Mouse (Mus musculus): ENCODE measurements around the gene Ppox. TPM values are rescaled to one million over a fixed set of nuclear protein-coding genes. Genes with fewer than 3 reads are reported as not detected.
A peak's percentile ranks its signal among the peaks of the same experiment; 100 is the strongest.
"Not testable (repeated sequence)": the region's sequence is repeated elsewhere in the genome, so short reads cannot be mapped to it uniquely, and the experiment has no call there.

The Ppox gene
- polyA plus RNA-seq, 1 experiment from 2014 or later = 41.4 TPM

DNA sequence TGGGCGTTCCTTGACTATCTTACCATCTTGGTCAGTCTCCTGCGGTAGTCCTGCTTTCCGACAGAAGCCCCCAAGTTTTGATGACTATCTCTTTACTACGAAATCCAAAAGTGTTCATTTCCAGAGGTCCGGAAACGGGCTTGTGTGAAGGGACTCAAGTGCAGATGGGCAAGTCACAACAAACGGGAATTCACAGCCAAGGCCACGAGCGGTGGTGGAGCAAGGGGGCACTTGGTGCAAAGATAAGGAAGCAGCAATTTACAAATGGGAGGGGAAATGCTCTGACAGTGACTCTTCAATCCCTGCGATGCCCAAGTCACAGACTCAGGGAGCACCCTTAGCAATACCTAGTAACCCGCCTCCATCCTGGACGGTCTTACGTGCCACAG, 33.5 kb downstream of the Ppox start:
- peak overlapping the region; percentile 56 for H3K9ac ChIP-seq (ENCODE audit: low read length)
- H3K36me3 ChIP-seq (ENCODE audit: control insufficient read depth, insufficient read depth, low read length) = peaks cover 18% of the 10 kb centered on the region
- peaks cover 33% of the 10 kb centered on the region for H3K4me1 ChIP-seq (ENCODE audit: control insufficient read depth, insufficient read depth, low read length)
- peak overlapping the region; percentile 73 for H3K4me3 ChIP-seq (ENCODE audit: low read depth, low read length)
- ATAC-seq = no peak; the same call in 1 of the 2 replicates
- peak overlapping the region; percentile 71 for H3K4me2 ChIP-seq (ENCODE audit: low read length)
- DNase-seq (ENCODE audit: low spot score) = no peak
- 16% methylated on average over 13 of the region's 13 CpGs for WGBS
- peak overlapping the region; percentile 78 for H3K27ac ChIP-seq (ENCODE audit: low read depth, low read length)
- no peaks in the 10 kb centered on the region for H3K27me3 ChIP-seq (replicated peaks; ENCODE audit: control insufficient read depth, insufficient read depth, low read length)
- no peaks in the 10 kb centered on the region for H3K9me3 ChIP-seq (replicated peaks; ENCODE audit: control insufficient read depth, low read length)

DNA sequence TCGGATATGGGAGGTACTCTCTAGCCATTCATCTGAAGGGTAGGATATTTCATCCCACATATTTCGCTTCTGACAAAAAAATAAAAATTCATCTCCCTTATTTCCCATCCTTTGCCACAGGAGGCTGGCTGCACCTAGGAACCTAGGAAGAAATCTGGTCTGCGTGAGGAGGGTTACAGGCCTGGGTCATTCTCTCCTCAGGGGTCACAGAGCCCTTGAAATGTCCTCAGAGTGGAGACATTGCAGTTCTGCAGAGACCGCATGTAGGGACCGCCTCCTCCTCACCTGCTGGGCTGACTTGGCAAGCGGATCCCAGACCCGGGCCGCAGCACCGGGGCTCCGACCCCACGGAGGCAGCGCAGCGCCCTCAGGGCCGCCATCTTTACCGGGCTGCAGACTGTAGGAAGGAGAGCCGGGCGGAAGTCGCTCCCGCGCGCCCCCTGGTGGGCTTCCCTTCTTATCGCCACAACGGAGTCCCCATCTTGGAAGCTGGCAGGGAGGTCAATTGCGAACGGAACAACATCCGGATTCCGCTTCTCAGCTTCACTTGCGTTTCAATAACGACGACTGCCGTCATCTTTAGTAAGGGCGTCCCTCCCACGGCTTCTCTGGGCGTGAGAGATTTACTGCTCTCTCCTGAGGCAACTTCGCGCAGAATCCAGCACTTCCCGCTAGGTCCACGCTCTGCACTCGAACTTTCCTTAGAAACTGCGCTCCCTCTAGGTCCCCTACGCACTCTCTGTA, 34.1 kb downstream of the Ppox start:
- peak; percentile 100 for DNase-seq (ENCODE audit: low spot score)
- Histone ChIP-seq H3K27ac (ENCODE audit: low read depth, low read length) (peak overlapping the region; percentile 78), H3K4me2 (ENCODE audit: low read length) (peak overlapping the region; percentile 88), H3K4me3 (ENCODE audit: low read depth, low read length) (peak overlapping the region; percentile 73), H3K9me3 (replicated peaks; ENCODE audit: control insufficient read depth, low read length) (no peaks in the 10 kb centered on the region), H3K9ac (ENCODE audit: low read length) (peak overlapping the region; percentile 91), H3K27me3 (replicated peaks; ENCODE audit: control insufficient read depth, insufficient read depth, low read length) (no peaks in the 10 kb centered on the region), H3K36me3 (ENCODE audit: control insufficient read depth, insufficient read depth, low read length) (peaks cover 23% of the 10 kb centered on the region), H3K4me1 (ENCODE audit: control insufficient read depth, insufficient read depth, low read length) (peaks cover 29% of the 10 kb centered on the region)
- under 1% methylated on average over 41 of the region's 41 CpGs for WGBS
- peak; percentile 93 for ATAC-seq

DNA sequence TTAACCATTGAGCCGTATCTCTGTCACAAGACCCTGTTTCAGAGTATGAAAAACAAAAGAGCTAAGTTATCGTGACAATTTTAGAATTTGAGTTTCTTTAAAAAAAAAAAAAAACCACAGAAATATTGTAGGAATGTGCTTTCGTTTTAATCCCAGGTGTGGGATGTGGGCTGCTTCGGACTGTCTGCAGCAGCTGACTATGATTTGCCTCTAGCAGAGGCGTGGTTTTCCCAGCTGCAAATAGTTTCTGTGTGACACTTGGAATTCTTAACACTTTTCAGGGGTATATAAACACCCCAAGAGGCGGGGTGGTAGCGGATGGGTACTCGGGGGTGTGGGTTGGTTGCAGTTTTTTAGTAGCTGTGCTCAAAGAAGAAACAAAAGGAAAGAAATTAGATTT, 35.6 kb downstream of the Ppox start:
- DNase-seq (ENCODE audit: low spot score) = no peak
- Histone ChIP-seq H3K4me2 (ENCODE audit: low read length) (no peak overlapping the region), H3K27me3 (replicated peaks; ENCODE audit: control insufficient read depth, insufficient read depth, low read length) (no peaks in the 10 kb centered on the region), H3K27ac (ENCODE audit: low read depth, low read length) (no peak overlapping the region), H3K9ac (ENCODE audit: low read length) (no peak overlapping the region), H3K4me1 (ENCODE audit: control insufficient read depth, insufficient read depth, low read length) (peaks cover 16% of the 10 kb centered on the region), H3K9me3 (replicated peaks; ENCODE audit: control insufficient read depth, low read length) (no peaks in the 10 kb centered on the region), H3K36me3 (ENCODE audit: control insufficient read depth, insufficient read depth, low read length) (peaks cover 38% of the 10 kb centered on the region), H3K4me3 (ENCODE audit: low read depth, low read length) (no peak overlapping the region)
- WGBS = 93% methylated on average over 8 of the region's 8 CpGs
- no peak for ATAC-seq

DNA sequence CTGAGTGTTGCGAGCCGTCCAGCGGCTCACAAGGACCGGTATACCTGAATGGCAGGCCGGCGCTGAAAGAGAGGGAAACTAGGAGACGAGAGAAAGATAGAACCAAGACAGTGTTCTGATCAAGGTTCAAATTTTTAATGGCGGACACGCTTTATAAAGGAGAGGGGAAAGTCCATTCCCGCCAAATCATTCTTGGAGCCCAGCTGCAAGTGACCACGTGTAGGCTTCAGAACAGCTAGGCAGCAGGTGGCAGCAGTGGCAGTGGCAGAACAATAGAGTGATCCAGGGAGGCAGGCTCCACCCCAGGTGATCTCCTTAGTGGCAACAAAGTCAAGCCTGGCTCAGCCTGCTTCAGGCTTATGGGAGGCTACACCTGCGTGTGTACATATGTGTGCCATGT, 39.0 kb downstream of the Ppox start:
- 83% methylated on average over 12 of the region's 12 CpGs for WGBS
- peaks cover 71% of the 10 kb centered on the region for H3K36me3 ChIP-seq (ENCODE audit: control insufficient read depth, insufficient read depth, low read length)
- not testable (repeated sequence) for H3K4me1 ChIP-seq (ENCODE audit: control insufficient read depth, insufficient read depth, low read length); ATAC-seq; H3K9me3 ChIP-seq (replicated peaks; ENCODE audit: control insufficient read depth, low read length); H3K4me3 ChIP-seq (ENCODE audit: low read depth, low read length); H3K27ac ChIP-seq (ENCODE audit: low read depth, low read length); H3K9ac ChIP-seq (ENCODE audit: low read length); H3K27me3 ChIP-seq (replicated peaks; ENCODE audit: control insufficient read depth, insufficient read depth, low read length); DNase-seq (ENCODE audit: low spot score); H3K4me2 ChIP-seq (ENCODE audit: low read length)

DNA sequence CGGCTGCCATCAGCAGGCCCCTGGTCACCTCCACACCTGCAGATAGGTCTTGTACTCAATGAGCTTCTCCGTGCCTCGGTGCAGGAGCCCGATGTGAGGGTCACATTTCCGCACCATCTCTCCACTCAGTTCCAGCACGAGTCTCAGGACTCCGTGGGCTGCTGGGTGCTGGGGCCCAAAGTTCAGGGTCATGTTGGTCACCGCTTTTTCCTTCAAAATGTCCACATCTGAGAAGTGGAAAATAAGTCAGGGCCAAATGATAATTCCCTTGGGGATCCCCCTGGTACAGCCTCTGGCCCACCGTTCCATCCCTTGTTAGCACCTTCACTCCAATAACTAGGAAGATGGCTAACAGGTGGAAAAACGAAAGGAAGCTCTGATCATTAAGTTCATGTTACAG, 40.1 kb downstream of the Ppox start:
- WGBS = 93% methylated on average over 10 of the region's 10 CpGs
- Histone ChIP-seq H3K4me2 (ENCODE audit: low read length) (no peak overlapping the region), H3K9me3 (replicated peaks; ENCODE audit: control insufficient read depth, low read length) (no peaks in the 10 kb centered on the region), H3K9ac (ENCODE audit: low read length) (no peak overlapping the region), H3K4me3 (ENCODE audit: low read depth, low read length) (no peak overlapping the region), H3K27me3 (replicated peaks; ENCODE audit: control insufficient read depth, insufficient read depth, low read length) (no peaks in the 10 kb centered on the region), H3K27ac (ENCODE audit: low read depth, low read length) (no peak overlapping the region), H3K4me1 (ENCODE audit: control insufficient read depth, insufficient read depth, low read length) (peaks cover under 1% of the 10 kb centered on the region; the same call in 1 of the 2 replicates), H3K36me3 (ENCODE audit: control insufficient read depth, insufficient read depth, low read length) (peaks cover 80% of the 10 kb centered on the region)
- DNase-seq (ENCODE audit: low spot score) = no peak
- ATAC-seq = no peak

DNA sequence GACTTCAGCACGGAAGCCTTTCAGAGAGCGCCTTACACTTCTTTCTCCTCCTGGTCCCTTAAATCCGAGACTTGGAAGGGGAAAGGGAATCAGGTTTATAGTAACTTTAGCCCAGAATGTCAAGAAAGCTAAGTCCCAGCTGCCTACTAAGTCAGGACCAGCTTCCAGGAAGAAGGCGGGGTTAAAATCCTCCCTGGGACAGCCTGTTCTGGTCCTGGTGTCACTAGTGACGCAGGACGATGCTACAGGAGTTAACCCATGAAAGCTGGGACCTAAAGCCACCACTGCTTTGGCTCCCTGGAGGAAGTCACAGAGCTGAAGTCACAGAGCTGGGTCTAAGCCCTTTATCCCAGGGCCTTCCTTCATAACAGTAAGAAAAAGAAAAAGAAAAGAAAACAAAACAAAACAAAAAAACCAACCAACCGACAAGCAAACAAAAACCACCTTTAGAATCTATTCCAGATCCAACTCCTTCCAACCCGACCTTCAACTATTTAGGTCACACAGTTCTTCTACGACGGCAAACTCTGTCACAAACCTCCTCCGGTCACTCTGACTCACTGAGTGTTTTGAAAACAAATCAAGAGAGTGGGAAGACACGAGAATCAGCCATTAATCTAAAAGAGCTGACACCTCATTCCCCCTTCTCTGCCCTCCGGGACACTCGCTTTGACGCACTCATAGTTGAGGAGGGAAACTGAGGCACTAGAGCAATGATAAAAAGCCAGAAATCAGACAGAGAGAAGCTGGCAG, 40.8 kb downstream of the Ppox start:
- peaks cover 86% of the 10 kb centered on the region for H3K36me3 ChIP-seq (ENCODE audit: control insufficient read depth, insufficient read depth, low read length)
- H3K9ac ChIP-seq (ENCODE audit: low read length) = no peak overlapping the region
- H3K4me1 ChIP-seq (ENCODE audit: control insufficient read depth, insufficient read depth, low read length) = no peaks in the 10 kb centered on the region
- H3K4me2 ChIP-seq (ENCODE audit: low read length) = no peak overlapping the region
- WGBS = 84% methylated on average over 15 of the region's 15 CpGs
- no peak for ATAC-seq
- H3K9me3 ChIP-seq (replicated peaks; ENCODE audit: control insufficient read depth, low read length) = no peaks in the 10 kb centered on the region
- no peak overlapping the region for H3K4me3 ChIP-seq (ENCODE audit: low read depth, low read length)
- H3K27me3 ChIP-seq (replicated peaks; ENCODE audit: control insufficient read depth, insufficient read depth, low read length) = no peaks in the 10 kb centered on the region
- no peak for DNase-seq (ENCODE audit: low spot score)
- no peak overlapping the region for H3K27ac ChIP-seq (ENCODE audit: low read depth, low read length)

DNA sequence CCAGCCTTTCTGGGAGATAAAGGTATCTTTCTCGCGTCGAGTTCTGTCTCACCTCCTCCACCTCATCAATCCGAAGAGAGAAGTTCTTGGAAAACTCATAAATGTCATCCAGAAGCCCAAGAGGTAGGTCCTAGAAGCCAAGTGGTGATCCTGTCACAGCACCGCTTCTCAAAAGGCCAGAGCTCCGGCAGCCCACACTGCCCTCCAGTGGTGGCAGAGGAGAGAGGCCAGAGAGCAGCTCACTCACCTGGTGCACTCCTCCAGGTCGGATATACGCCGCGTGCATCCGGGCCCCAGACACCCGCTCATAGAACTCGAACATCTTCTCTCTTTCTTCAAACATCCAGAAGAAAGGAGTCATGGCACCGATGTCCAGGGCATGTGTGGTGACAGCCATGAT, 42.5 kb downstream of the Ppox start:
- H3K27ac ChIP-seq (ENCODE audit: low read depth, low read length) = no peak overlapping the region
- peaks cover 95% of the 10 kb centered on the region for H3K36me3 ChIP-seq (ENCODE audit: control insufficient read depth, insufficient read depth, low read length)
- no peaks in the 10 kb centered on the region for H3K4me1 ChIP-seq (ENCODE audit: control insufficient read depth, insufficient read depth, low read length)
- WGBS = 77% methylated on average over 14 of the region's 14 CpGs
- H3K9ac ChIP-seq (ENCODE audit: low read length) = no peak overlapping the region
- H3K4me2 ChIP-seq (ENCODE audit: low read length) = no peak overlapping the region
- H3K9me3 ChIP-seq (replicated peaks; ENCODE audit: control insufficient read depth, low read length) = no peaks in the 10 kb centered on the region
- no peak overlapping the region for H3K4me3 ChIP-seq (ENCODE audit: low read depth, low read length)
- 0 out of 2 replicates have a peak, but pooled peaks have one; percentile 52 for ATAC-seq
- peak; percentile 46 for DNase-seq (ENCODE audit: low spot score)
- no peaks in the 10 kb centered on the region for H3K27me3 ChIP-seq (replicated peaks; ENCODE audit: control insufficient read depth, insufficient read depth, low read length)

DNA sequence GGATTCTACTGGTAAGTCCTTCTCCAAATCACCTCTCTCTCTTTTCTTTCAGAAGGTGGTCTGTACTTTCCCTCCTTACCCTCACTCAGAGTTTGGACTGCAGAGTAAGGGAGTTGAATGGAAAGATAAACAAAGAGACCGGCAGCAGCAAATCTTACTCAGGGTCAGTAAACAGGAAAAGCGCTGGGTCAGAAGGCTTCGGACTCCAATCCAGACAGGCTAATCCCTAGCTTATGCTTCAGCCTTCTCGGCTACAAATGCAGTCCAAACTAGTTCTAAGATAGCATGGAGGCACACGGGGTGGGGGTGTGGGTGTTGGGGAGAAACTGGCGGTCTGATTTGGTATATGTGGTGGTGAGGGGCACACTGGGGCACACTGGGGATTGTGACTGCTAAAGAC, 43.5 kb downstream of the Ppox start:
- ATAC-seq (no peak), DNase-seq (ENCODE audit: low spot score) (no peak)
- no peaks in the 10 kb centered on the region for H3K9me3 ChIP-seq (replicated peaks; ENCODE audit: control insufficient read depth, low read length)
- H3K4me1 ChIP-seq (ENCODE audit: control insufficient read depth, insufficient read depth, low read length) = no peaks in the 10 kb centered on the region
- peaks cover 85% of the 10 kb centered on the region for H3K36me3 ChIP-seq (ENCODE audit: control insufficient read depth, insufficient read depth, low read length)
- WGBS = 87% methylated on average over 6 of the region's 6 CpGs
- no peak overlapping the region for H3K9ac ChIP-seq (ENCODE audit: low read length)
- H3K27me3 ChIP-seq (replicated peaks; ENCODE audit: control insufficient read depth, insufficient read depth, low read length) = no peaks in the 10 kb centered on the region
- no peak overlapping the region for H3K4me2 ChIP-seq (ENCODE audit: low read length)
- no peak overlapping the region for H3K4me3 ChIP-seq (ENCODE audit: low read depth, low read length)
- H3K27ac ChIP-seq (ENCODE audit: low read depth, low read length) = no peak overlapping the region

DNA sequence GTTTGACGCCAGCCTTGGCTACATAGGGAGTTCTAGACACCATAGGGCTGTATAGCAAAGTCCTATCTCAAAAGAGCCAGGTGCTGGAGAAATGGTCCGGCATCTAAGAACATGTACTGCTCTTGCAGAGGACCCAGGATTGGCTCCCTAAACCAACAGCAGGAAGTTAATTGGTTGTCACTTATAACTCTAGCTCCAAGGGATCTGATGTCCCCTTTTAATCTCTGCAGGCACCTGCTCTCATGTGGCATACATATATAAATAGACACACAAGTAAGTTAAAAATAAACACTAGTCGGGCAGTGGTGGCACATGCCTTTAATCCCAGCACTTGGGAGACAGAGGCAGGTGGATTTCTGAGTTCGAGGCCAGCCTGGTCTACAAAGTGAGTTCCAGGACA, 45.2 kb downstream of the Ppox start:
- Histone ChIP-seq H3K9ac (ENCODE audit: low read length) (no peak overlapping the region), H3K36me3 (ENCODE audit: control insufficient read depth, insufficient read depth, low read length) (peaks cover 70% of the 10 kb centered on the region), H3K4me2 (ENCODE audit: low read length) (no peak overlapping the region), H3K9me3 (replicated peaks; ENCODE audit: control insufficient read depth, low read length) (no peaks in the 10 kb centered on the region), H3K27me3 (replicated peaks; ENCODE audit: control insufficient read depth, insufficient read depth, low read length) (no peaks in the 10 kb centered on the region), H3K4me3 (ENCODE audit: low read depth, low read length) (no peak overlapping the region), H3K27ac (ENCODE audit: low read depth, low read length) (no peak overlapping the region), H3K4me1 (ENCODE audit: control insufficient read depth, insufficient read depth, low read length) (no peaks in the 10 kb centered on the region)
- no peak for ATAC-seq
- 91% methylated on average over 4 of the region's 4 CpGs for WGBS
- DNase-seq (ENCODE audit: low spot score) = no peak
